Mouse (Mus musculus) lung, embryonic 15.5 days (tissue): Measurements from ENCODE around the gene Swsap1. TPM values are rescaled to one million over a fixed set of nuclear protein-coding genes. Genes with fewer than 3 reads are reported as not detected.
A peak's percentile ranks its signal among the peaks of the same experiment; 100 is the strongest.

ENCODE experiments used
- ATAC-seq: fragments of 200-750 bp; cut with Nextera tagmentation; 2 replicates; pipeline ENCODE4 v1.8.0; 2017; ENCODE audit warnings: moderate number of reproducible peaks, borderline replicate concordance; ENCODE audit not compliant: low FRiP score, low TSS enrichment; ENCODE audit errors: extremely low read depth
- H3K27ac ChIP-seq: fragments of 300-500 bp; sonication (generic); 2 replicates; pipeline ENCODE4 v1.5.1; 2015; ENCODE audit warnings: moderate library complexity, mild to moderate bottlenecking, inconsistent platforms
- H3K27me3 ChIP-seq: fragments of 300-500 bp; sonication (generic); 2 replicates; pipeline ENCODE4 v1.6.1; 2015; ENCODE audit warnings: inconsistent platforms
- H3K36me3 ChIP-seq: fragments of 300-500 bp; sonication (generic); 2 replicates; pipeline ENCODE4 v1.6.1; 2015; ENCODE audit warnings: inconsistent platforms
- H3K4me1 ChIP-seq: fragments of 300-500 bp; sonication (generic); 2 replicates; pipeline ENCODE4 v1.6.1; 2015; ENCODE audit warnings: inconsistent platforms
- H3K4me2 ChIP-seq: fragments of 300-500 bp; sonication (generic); 2 replicates; pipeline ENCODE4 v1.6.1; 2015; ENCODE audit warnings: inconsistent platforms, mild to moderate bottlenecking, moderate library complexity
- H3K4me3 ChIP-seq: fragments of 300-500 bp; sonication (generic); 2 replicates; pipeline ENCODE4 v1.5.1; 2015; ENCODE audit warnings: mild to moderate bottlenecking, inconsistent platforms
- H3K9ac ChIP-seq: fragments of 300-500 bp; sonication (generic); 2 replicates; pipeline ENCODE4 v1.6.1; 2015; ENCODE audit warnings: inconsistent platforms
- H3K9me3 ChIP-seq: fragments of 300-500 bp; sonication (generic); 2 replicates; pipeline ENCODE4 v1.6.1; 2016; ENCODE audit warnings: inconsistent platforms
- WGBS: fragments of 180-500 bp; shearing (Covaris S2); methylation state at CpG from one replicate; pipeline ENCODE4 v1.1.7; 2015; 5-methylcytosine and 5-hydroxymethylcytosine counted together
- polyA plus RNA-seq: library from polyadenylated mRNA; unstranded; fragments of >200 nt; fragmentation: Nextera tagmentation; extraction: Ambion mirVana; gene quantifications from 2 replicates; pipeline ENCODE4 v1.2.1, GENCODE M21; 2015

Gene Swsap1
- polyA plus RNA-seq, 1 experiment from 2014 or later = 6.5 TPM

- ATAC-seq = no peak
- Histone ChIP-seq H3K36me3 (no peaks in the 10 kb centered on the region), H3K9me3 (no peaks in the 10 kb centered on the region), H3K4me1 (peaks cover 15% of the 10 kb centered on the region), H3K4me2 (peak overlapping the region; percentile 86), H3K9ac (no peak overlapping the region), H3K27ac (no peak overlapping the region), H3K4me3 (peak overlapping the region; percentile 60), H3K27me3 (no peaks in the 10 kb centered on the region)
- 71% methylated on average over 4 of the region's 4 CpGs for WGBS
These were observed 17.8 kb upstream of the Swsap1 start for GRCm38 (mm10) chr9:21937711-21938175.

DNA sequence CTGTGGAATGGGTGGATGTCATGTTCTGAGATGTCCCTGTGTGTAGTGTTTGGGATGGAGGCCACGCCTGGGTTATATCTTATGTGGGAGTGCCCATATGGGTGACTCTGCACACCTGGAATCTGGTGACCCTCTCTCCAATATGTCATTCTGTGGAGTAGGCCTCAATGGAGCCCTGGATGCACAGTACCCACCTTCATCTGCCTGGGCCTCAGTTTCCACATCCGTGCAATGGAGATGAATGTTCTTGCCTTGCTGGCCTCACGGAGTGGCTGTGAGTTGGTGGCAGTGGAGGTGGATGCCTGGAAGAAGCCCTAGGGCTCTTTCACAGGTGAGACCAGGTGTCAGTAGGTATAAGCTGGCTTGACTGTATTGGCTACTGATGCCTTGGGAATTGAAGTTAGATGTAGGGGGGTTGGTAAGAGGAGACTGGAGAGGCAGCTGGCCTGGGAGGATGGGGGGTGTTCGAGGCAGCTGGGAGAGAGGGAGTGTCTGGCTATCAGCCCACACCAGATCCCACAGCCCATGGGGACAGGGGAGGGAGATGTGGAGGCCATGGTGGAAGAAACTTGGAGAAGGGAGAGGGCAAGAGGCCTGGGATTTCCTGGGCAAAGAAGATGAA is 17.2 kb upstream of the Swsap1 start:
- Histone ChIP-seq H3K9ac (no peak overlapping the region), H3K4me2 (no peak overlapping the region), H3K4me3 (no peak overlapping the region), H3K36me3 (no peaks in the 10 kb centered on the region), H3K4me1 (peaks cover 15% of the 10 kb centered on the region), H3K27me3 (no peaks in the 10 kb centered on the region; the same call in 1 of the 2 replicates), H3K9me3 (no peaks in the 10 kb centered on the region), H3K27ac (no peak overlapping the region)
- WGBS = 82% methylated on average over 4 of the region's 4 CpGs
- no peak for ATAC-seq

DNA sequence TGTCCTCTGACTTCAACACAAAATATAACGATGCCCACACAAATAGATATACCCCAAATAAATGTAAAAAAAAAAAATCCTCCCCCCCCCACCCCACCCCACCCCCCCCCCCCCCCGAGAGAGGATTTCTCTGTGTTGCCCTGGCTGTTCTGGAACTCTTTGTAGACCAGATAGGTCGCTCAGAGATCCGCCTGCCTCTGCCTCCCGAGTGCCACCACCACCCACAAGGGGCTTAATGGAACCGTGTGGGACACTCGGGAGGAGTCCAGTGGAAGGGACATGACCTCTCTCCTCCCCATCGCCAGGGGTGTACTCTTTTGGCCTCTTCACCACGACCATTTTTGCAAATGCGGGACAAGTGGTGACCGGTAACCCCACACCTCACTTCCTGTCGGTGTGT is 12.5 kb upstream of the Swsap1 start:
- H3K9me3 ChIP-seq = no peaks in the 10 kb centered on the region
- no peak overlapping the region for H3K4me3 ChIP-seq
- no peak overlapping the region for H3K4me2 ChIP-seq
- H3K36me3 ChIP-seq = no peaks in the 10 kb centered on the region
- H3K27me3 ChIP-seq = peaks cover 9% of the 10 kb centered on the region; the same call in 1 of the 2 replicates
- no peak overlapping the region for H3K9ac ChIP-seq
- 71% methylated on average over 12 of the region's 12 CpGs for WGBS
- ATAC-seq = no peak
- H3K4me1 ChIP-seq = peaks cover 10% of the 10 kb centered on the region; the same call in 1 of the 2 replicates
- H3K27ac ChIP-seq = no peak overlapping the region

- H3K36me3 ChIP-seq = no peaks in the 10 kb centered on the region
- H3K27ac ChIP-seq = no peak overlapping the region
- 0 out of 2 replicates have a peak, but pooled peaks cover 7% of the 10 kb centered on the region for H3K4me1 ChIP-seq
- no peak overlapping the region for H3K4me3 ChIP-seq
- peaks cover 15% of the 10 kb centered on the region; the same call in 1 of the 2 replicates for H3K27me3 ChIP-seq
- H3K9me3 ChIP-seq = no peaks in the 10 kb centered on the region
- H3K4me2 ChIP-seq = no peak overlapping the region
- H3K9ac ChIP-seq = no peak overlapping the region
- no peak for ATAC-seq
- WGBS = 42% methylated on average over 12 of the region's 12 CpGs
These were observed 11.9 kb upstream of the Swsap1 start for GRCm38 (mm10) chr9:21943638-21944037.

- H3K4me3 ChIP-seq = no peak overlapping the region
- ATAC-seq = no peak
- H3K4me2 ChIP-seq = 0 out of 2 replicates have a peak overlapping the region, but pooled peaks have one; percentile 8
- 12% methylated on average over 23 of the region's 23 CpGs for WGBS
- H3K9me3 ChIP-seq = no peaks in the 10 kb centered on the region
- no peak overlapping the region for H3K27ac ChIP-seq
- H3K4me1 ChIP-seq = 0 out of 2 replicates have a peak, but pooled peaks cover 7% of the 10 kb centered on the region
- H3K36me3 ChIP-seq = no peaks in the 10 kb centered on the region
- H3K27me3 ChIP-seq = peaks cover 15% of the 10 kb centered on the region; the same call in 1 of the 2 replicates
- H3K9ac ChIP-seq = no peak overlapping the region
These were observed 11.3 kb upstream of the Swsap1 start for GRCm38 (mm10) chr9:21944267-21944666.

DNA sequence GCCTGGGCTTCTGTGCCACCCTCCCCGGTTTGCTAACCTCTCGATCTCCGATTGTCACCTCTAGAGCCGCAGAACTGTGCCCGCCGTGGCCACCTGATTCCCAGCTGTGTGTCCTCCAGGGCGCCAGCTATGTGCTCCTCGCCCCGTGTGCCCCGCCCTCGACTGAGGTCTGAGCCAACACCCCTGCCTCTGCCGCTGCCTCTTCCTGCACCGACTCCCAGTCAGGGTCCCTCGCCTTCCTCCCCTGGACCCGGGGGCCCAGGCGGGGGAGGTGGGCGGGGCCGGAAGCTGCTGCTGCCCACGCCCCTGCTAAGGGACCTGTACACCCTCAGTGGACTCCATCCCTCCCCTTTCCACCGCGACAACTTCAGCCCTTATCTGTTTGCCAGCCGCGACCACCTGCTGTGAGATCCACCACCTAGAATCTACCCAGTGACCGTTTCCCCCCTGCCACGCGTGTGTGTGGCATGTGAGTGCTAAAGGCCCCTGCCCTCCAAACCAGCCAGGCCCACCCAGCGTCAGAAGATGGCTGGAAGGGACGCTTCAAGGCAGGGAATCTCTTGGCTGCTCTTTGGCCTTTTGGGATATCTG is 7.9 kb upstream of the Swsap1 start:
- Histone ChIP-seq H3K4me2 (no peak overlapping the region; the same call in 1 of the 2 replicates), H3K27me3 (peaks cover 15% of the 10 kb centered on the region; the same call in 1 of the 2 replicates)
- 9% methylated on average over 28 of the region's 28 CpGs for WGBS

DNA sequence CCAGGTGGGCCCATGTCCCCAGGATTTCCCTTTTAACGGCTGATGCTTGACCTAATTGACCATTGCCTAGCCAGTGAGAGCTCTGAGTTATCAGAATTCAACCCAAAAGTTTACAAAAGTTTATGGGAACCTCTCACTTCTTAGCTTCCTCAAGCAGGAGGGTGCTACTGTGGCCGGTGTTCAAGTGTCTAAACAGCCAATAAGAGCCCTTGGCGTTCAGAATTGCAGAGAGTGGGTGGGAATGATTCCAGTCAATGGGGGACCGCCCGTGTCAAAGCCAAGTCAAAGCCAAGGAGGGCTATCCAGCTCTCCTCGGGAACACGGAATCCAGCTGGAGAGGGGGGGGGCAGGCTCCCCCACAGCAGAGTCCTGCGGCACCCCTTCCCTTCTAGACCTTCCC is 7.4 kb upstream of the Swsap1 start:
- no peak overlapping the region for H3K9ac ChIP-seq
- H3K36me3 ChIP-seq = no peaks in the 10 kb centered on the region
- H3K27ac ChIP-seq = no peak overlapping the region
- no peak for ATAC-seq
- H3K4me3 ChIP-seq = no peak overlapping the region
- no peak overlapping the region for H3K4me2 ChIP-seq
- 38% methylated on average over 8 of the region's 8 CpGs for WGBS
- H3K27me3 ChIP-seq = peaks cover 15% of the 10 kb centered on the region; the same call in 1 of the 2 replicates
- H3K4me1 ChIP-seq = 0 out of 2 replicates have a peak, but pooled peaks cover 7% of the 10 kb centered on the region
- H3K9me3 ChIP-seq = no peaks in the 10 kb centered on the region

More for the DNA sequence above, 7.9 kb upstream of the Swsap1 start:
- no peak overlapping the region for H3K9ac ChIP-seq
- no peak for ATAC-seq
- 0 out of 2 replicates have a peak, but pooled peaks cover 7% of the 10 kb centered on the region for H3K4me1 ChIP-seq
- H3K4me3 ChIP-seq = no peak overlapping the region
- no peaks in the 10 kb centered on the region for H3K36me3 ChIP-seq
- no peak overlapping the region for H3K27ac ChIP-seq
- H3K9me3 ChIP-seq = no peaks in the 10 kb centered on the region

- Histone ChIP-seq H3K9me3 (no peaks in the 10 kb centered on the region), H3K4me1 (0 out of 2 replicates have a peak, but pooled peaks cover 7% of the 10 kb centered on the region), H3K9ac (no peak overlapping the region), H3K4me3 (no peak overlapping the region), H3K36me3 (no peaks in the 10 kb centered on the region), H3K27me3 (peaks cover 15% of the 10 kb centered on the region; the same call in 1 of the 2 replicates), H3K27ac (no peak overlapping the region), H3K4me2 (no peak overlapping the region)
- ATAC-seq = no peak
- WGBS = 62% methylated on average over 6 of the region's 6 CpGs
These were observed 6.8 kb upstream of the Swsap1 start for GRCm38 (mm10) chr9:21948790-21949189.

- Histone ChIP-seq H3K27ac (no peak overlapping the region), H3K4me1 (0 out of 2 replicates have a peak, but pooled peaks cover 7% of the 10 kb centered on the region), H3K27me3 (peaks cover 13% of the 10 kb centered on the region; the same call in 1 of the 2 replicates), H3K4me2 (no peak overlapping the region), H3K36me3 (no peaks in the 10 kb centered on the region), H3K4me3 (no peak overlapping the region), H3K9ac (no peak overlapping the region), H3K9me3 (no peaks in the 10 kb centered on the region)
- no peak for ATAC-seq
- WGBS = 16% methylated on average over 11 of the region's 11 CpGs
These were observed 5.2 kb upstream of the Swsap1 start for GRCm38 (mm10) chr9:21950322-21950721.

DNA sequence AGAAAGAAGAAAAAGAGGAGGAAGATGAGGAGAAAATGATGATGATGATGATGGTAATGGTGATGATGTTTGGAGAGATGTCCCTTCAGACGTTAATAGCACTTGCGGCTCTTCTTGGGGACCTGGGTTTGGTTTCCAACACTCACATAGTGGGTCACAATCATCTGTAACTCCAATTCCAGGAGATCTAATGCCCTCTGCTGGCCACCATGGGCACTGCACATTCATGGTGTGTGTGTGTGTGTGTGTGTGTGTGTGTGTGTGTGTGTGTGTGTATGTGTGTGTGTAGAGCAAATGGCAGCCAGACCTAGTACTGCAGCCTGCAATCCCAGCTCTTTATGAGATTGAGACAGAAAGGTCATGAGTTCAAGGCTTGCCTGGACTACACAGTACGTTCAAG is 3.6 kb upstream of the Swsap1 start:
- H3K4me2 ChIP-seq = no peak overlapping the region
- WGBS = 79% methylated on average over 3 of the region's 3 CpGs
- H3K4me1 ChIP-seq = peaks cover 14% of the 10 kb centered on the region; the same call in 1 of the 2 replicates
- no peak overlapping the region for H3K27ac ChIP-seq
- no peaks in the 10 kb centered on the region for H3K36me3 ChIP-seq
- H3K4me3 ChIP-seq = no peak overlapping the region
- H3K9me3 ChIP-seq = no peaks in the 10 kb centered on the region
- no peak overlapping the region for H3K9ac ChIP-seq
- H3K27me3 ChIP-seq = peaks cover 13% of the 10 kb centered on the region; the same call in 1 of the 2 replicates
- ATAC-seq = no peak

DNA sequence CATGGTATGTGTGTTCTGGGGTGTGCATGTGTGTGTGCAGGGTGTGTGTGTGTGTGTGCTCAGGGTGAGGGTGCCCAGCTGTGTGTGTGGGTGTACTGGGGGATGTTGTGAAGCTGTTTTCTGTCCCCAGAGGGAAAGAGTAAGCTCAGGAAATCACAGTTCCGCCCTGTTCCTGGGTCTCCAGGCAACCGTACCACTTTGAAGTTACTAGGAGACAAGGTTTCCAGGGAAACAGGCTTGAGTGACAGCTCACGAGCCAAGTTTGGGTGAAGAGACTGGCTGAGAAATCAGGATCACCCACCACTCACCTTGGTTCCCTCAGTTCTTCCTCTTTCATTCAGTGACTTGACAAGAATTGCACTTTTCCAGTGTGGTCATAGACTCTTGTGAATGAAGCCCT is 2.0 kb upstream of the Swsap1 start:
- ATAC-seq = no peak
- WGBS = 2% methylated on average over 3 of the region's 3 CpGs
- no peak overlapping the region for H3K9ac ChIP-seq
- H3K9me3 ChIP-seq = no peaks in the 10 kb centered on the region
- no peak overlapping the region for H3K4me2 ChIP-seq
- H3K27me3 ChIP-seq = peaks cover 1% of the 10 kb centered on the region; the same call in 1 of the 2 replicates
- H3K27ac ChIP-seq = no peak overlapping the region
- no peaks in the 10 kb centered on the region for H3K36me3 ChIP-seq
- H3K4me1 ChIP-seq = peaks cover 11% of the 10 kb centered on the region; the same call in 1 of the 2 replicates
- no peak overlapping the region for H3K4me3 ChIP-seq

DNA sequence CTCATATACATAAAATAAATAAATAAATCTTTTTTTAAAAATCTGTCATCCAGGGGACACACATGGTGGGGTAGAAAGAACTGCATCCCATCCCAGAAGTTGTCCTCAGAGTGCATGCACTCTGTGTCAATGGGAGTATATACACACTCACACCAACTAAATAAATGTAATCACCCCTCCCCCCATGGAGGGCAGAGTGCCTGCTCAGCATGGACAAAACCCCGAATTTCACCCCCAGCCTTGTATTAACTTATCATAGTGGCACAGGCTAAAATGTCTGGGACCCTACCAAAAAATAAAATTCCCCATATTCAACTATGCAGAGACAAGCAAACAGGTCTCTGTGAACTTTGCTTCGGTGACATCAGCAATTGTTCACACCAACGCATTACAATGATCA is 920 bp upstream of the Swsap1 start:
- ATAC-seq = no peak
- no peaks in the 10 kb centered on the region for H3K27me3 ChIP-seq
- peak overlapping the region; percentile 73; the same call in 1 of the 2 replicates for H3K4me3 ChIP-seq
- WGBS = 76% methylated on average over 3 of the region's 3 CpGs
- H3K9me3 ChIP-seq = no peaks in the 10 kb centered on the region
- H3K9ac ChIP-seq = no peak overlapping the region
- H3K27ac ChIP-seq = no peak overlapping the region
- H3K4me1 ChIP-seq = peaks cover 11% of the 10 kb centered on the region
- peak overlapping the region; percentile 76 for H3K4me2 ChIP-seq
- no peaks in the 10 kb centered on the region for H3K36me3 ChIP-seq
